Mouse (Mus musculus) MEL (cell line): ENCODE data around the gene Fgr. TPM values are rescaled to one million over a fixed set of nuclear protein-coding genes. Genes with fewer than 3 reads are reported as not detected.

Experiments used
- DNase-seq: peaks from one replicate; pipeline ENCODE4 v3.0.0; 2011; ENCODE audit warnings: low read depth, low spot score
- H3K27ac ChIP-seq: 2 replicates; pipeline ENCODE4 v1.5.1; 2012; ENCODE audit warnings: low read depth, mild to moderate bottlenecking, control low read depth, low read length, moderate library complexity; ENCODE audit not compliant: control insufficient read depth
- H3K27me3 ChIP-seq, 2 experiments: fragments of 150-350 bp in 1 of 2; sonication (generic) in 1 of 2; 2 replicates each; pipeline ENCODE4 v1.6.1; 2012; ENCODE audit warnings: low read length in 2 of 2, mild to moderate bottlenecking in 2 of 2, improper control_type of control experiment in 1 of 2, moderate library complexity in 1 of 2; ENCODE audit not compliant: insufficient read depth in 2 of 2, control insufficient read depth in 1 of 2
- H3K36me3 ChIP-seq, 2 experiments: 2 replicates each; pipeline ENCODE4 v1.6.1; 2012 to 2014; ENCODE audit warnings: low read length in 2 of 2, improper control_type of control experiment in 1 of 2, inconsistent platforms in 1 of 2, mild to moderate bottlenecking in 1 of 2; ENCODE audit not compliant: insufficient read depth in 2 of 2, control insufficient read depth in 1 of 2
- H3K4me1 ChIP-seq, 2 experiments: fragments of 150-350 bp in 1 of 2; sonication (generic) in 1 of 2; 2 replicates each; pipeline ENCODE4 v1.6.1; 2012; ENCODE audit warnings: low read length in 2 of 2, improper control_type of control experiment in 1 of 2, mild to moderate bottlenecking in 1 of 2; ENCODE audit not compliant: insufficient read depth in 2 of 2, control insufficient read depth in 1 of 2
- H3K4me3 ChIP-seq, 2 experiments: fragments of 150-350 bp in 1 of 2; sonication (generic) in 1 of 2; 2 replicates each; pipeline ENCODE4 v1.5.1; 2012; ENCODE audit warnings: low read depth in 2 of 2, low read length in 2 of 2, mild to moderate bottlenecking in 2 of 2, moderate library complexity in 2 of 2, control low read depth in 1 of 2, improper control_type of control experiment in 1 of 2; ENCODE audit not compliant: control insufficient read depth in 1 of 2, insufficient read depth in 1 of 2
- H3K79me2 ChIP-seq: 2 replicates; pipeline ENCODE4 v1.6.1; 2012; ENCODE audit warnings: mild to moderate bottlenecking, low read length, moderate library complexity; ENCODE audit not compliant: control insufficient read depth, poor library complexity, insufficient read depth
- H3K9ac ChIP-seq: 2 replicates; pipeline ENCODE4 v1.6.1; 2012; ENCODE audit warnings: low read depth, mild to moderate bottlenecking, control low read depth, low read length, moderate library complexity; ENCODE audit not compliant: control insufficient read depth, poor library complexity, severe bottlenecking
- H3K9me3 ChIP-seq: fragments of 150-350 bp; sonication (generic); replicated peaks from 2 replicates; pipeline ENCODE4 v1.6.1; 2012; ENCODE audit warnings: mild to moderate bottlenecking, low read length, improper control_type of control experiment, moderate library complexity; ENCODE audit not compliant: insufficient read depth
- CHD2 ChIP-seq: IDR thresholded peaks from 2 replicates; pipeline ENCODE4 v1.6.1; 2011; ENCODE audit warnings: low read length, improper control_type of control experiment
- E2F4 ChIP-seq: IDR thresholded peaks from 2 replicates; pipeline ENCODE4 v1.6.1; 2011; ENCODE audit warnings: low read depth, low read length, improper control_type of control experiment, borderline replicate concordance
- JUND ChIP-seq: IDR thresholded peaks from 2 replicates; pipeline ENCODE4 v1.6.1; 2011; ENCODE audit warnings: low read depth, mild to moderate bottlenecking, improper control_type of control experiment, low read length
- KAT2A ChIP-seq: conservative IDR thresholded peaks from 2 replicates; pipeline ENCODE4 v1.6.1; 2012; ENCODE audit warnings: low read depth, low read length, improper control_type of control experiment, inconsistent platforms
- MAX ChIP-seq: IDR thresholded peaks from 2 replicates; pipeline ENCODE4 v1.6.1; 2011; ENCODE audit warnings: low read length, improper control_type of control experiment
- NELFE ChIP-seq: IDR thresholded peaks from 2 replicates; pipeline ENCODE4 v1.6.1; 2011; ENCODE audit warnings: low read depth, low read length, improper control_type of control experiment
- NRF1 ChIP-seq: IDR thresholded peaks from 2 replicates; pipeline ENCODE4 v1.6.1; 2014; ENCODE audit warnings: low read depth, mild to moderate bottlenecking, inconsistent platforms, low read length, improper control_type of control experiment, moderate library complexity; ENCODE audit not compliant: poor library complexity, insufficient read depth, severe bottlenecking
- POLR2A ChIP-seq, 2 experiments: IDR thresholded peaks; 2 replicates each; pipeline ENCODE4 v1.6.1; 2011 to 2012; ENCODE audit warnings: low read length in 2 of 2, mild to moderate bottlenecking in 2 of 2, control low read depth in 1 of 2, improper control_type of control experiment in 1 of 2, low read depth in 1 of 2, moderate library complexity in 1 of 2; ENCODE audit not compliant: control insufficient read depth in 1 of 2, insufficient read depth in 1 of 2, poor library complexity in 1 of 2
- POLR2AphosphoS2 ChIP-seq: IDR thresholded peaks from 2 replicates; pipeline ENCODE4 v1.6.1; 2011; ENCODE audit warnings: low read length, improper control_type of control experiment
- POLR2AphosphoS5 ChIP-seq: IDR thresholded peaks from 2 replicates; pipeline ENCODE4 v1.6.1; 2012; ENCODE audit warnings: low read depth, borderline replicate concordance, mild to moderate bottlenecking, inconsistent platforms, low read length, moderate library complexity, mixed read lengths
- TAL1 ChIP-seq: IDR thresholded peaks from 2 replicates; pipeline ENCODE4 v1.6.1; 2012; ENCODE audit warnings: mild to moderate bottlenecking, inconsistent platforms, low read length, moderate library complexity, mixed read lengths
- UBTF ChIP-seq: IDR thresholded peaks from 2 replicates; pipeline ENCODE4 v1.6.1; 2012; ENCODE audit warnings: low read depth, mild to moderate bottlenecking, inconsistent platforms, low read length, improper control_type of control experiment, moderate library complexity, borderline replicate concordance; ENCODE audit not compliant: insufficient read depth
- USF2 ChIP-seq, 2 experiments: IDR thresholded peaks; 2 replicates each; pipeline ENCODE4 v1.6.1; 2011 to 2012; ENCODE audit warnings: improper control_type of control experiment in 2 of 2, low read length in 2 of 2, borderline replicate concordance in 1 of 2, inconsistent platforms in 1 of 2, low read depth in 1 of 2, mild to moderate bottlenecking in 1 of 2; ENCODE audit not compliant: insufficient read depth in 1 of 2
- ZC3H11A ChIP-seq: IDR thresholded peaks from 2 replicates; pipeline ENCODE4 v1.6.1; 2012; ENCODE audit warnings: low read depth, mild to moderate bottlenecking, inconsistent platforms, low read length, improper control_type of control experiment
- ZKSCAN1 ChIP-seq: IDR thresholded peaks from 2 replicates; pipeline ENCODE4 v1.6.1; 2012; ENCODE audit warnings: low read depth, mild to moderate bottlenecking, inconsistent platforms, low read length, improper control_type of control experiment, moderate library complexity
- polyA plus RNA-seq, 2 experiments: library from polyadenylated mRNA; stranded (reverse) in 1 of 2; unstranded in 1 of 2; fragments of >175 nt in 1 of 2; fragments of >200 nt in 1 of 2; gene quantifications; 2 replicates each; pipeline versions ENCODE4 v1.2.1 to v1.2.4; 2012; ENCODE audit warnings: low replicate concordance in 2 of 2, low read depth in 1 of 2; ENCODE audit not compliant: insufficient read length in 2 of 2, insufficient read depth in 1 of 2, missing spikeins in 1 of 2
- total RNA-seq: library from RNA; depleted of rRNA; stranded (reverse); fragments of 300-350 nt; gene quantifications from 2 replicates; pipeline ENCODE4 v1.2.3, GENCODE M21; 2012

Gene Fgr
- total and polyA plus RNA-seq, 3 experiments: not detected

DNA sequence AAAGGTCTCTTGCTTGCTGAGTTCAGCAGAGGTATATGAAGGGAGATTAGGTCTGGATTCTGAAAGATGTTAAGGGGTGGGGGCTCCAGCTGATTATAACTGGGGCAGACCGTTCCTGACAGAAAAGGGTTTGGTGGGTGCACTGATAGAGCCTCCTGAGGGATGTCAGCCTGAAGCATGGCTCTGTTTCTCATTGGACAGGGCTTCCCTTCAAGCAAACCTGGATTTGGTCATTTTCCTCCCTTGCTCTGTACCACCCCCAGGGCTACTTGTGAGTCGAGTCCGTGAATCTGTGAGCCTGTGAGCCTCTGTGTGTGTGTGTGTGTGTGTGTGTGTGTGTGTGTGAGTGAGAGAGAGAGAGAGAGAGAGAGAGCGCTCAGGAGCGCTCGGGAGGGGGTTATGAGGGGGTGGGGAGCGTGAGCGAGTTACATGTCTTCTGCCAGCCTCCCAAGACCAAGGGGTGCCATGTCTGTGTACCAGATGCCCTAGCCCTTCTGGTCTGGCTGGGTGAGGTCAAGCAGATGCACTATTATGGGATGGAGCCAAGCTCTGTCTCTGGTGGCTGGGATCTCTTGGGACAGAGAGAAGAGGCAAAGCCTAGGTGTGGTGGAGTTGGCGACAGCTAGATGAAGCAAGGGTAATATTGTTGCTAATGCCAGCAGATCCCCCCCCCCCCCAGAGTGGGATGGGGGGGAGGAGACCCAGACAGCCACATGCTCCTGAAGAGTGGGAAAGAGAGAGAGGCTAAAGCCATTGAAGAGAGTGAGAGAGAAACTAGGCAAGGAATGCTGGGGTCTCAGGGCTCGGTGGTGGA, 41.2 kb downstream of the Fgr start:
- Histone ChIP-seq H3K4me3 (no peak overlapping the region), H3K9ac (no peak overlapping the region), H3K4me1 (peaks cover under 1 to 9% of the 10 kb centered on the region in 2 experiments; a peak in 3 of 4 replicates), H3K36me3 (peaks cover 0 to 6% of the 10 kb centered on the region in 2 experiments; a peak in 2 of 4 replicates), H3K27ac (no peak overlapping the region), H3K9me3 (no peaks in the 10 kb centered on the region)
- DNase-seq: no peak
- TF ChIP-seq JUND (no peak), ZC3H11A (no peak), E2F4 (no peak), NELFE (no peak), ZKSCAN1 (no peak)
- TF ChIP-seq, all 39 proteins: peak for 0
- H3K27me3 ChIP-seq: no peaks in the 10 kb centered on the region
- no peaks in the 10 kb centered on the region; the same call in 1 of the 2 replicates for H3K79me2 ChIP-seq

DNA sequence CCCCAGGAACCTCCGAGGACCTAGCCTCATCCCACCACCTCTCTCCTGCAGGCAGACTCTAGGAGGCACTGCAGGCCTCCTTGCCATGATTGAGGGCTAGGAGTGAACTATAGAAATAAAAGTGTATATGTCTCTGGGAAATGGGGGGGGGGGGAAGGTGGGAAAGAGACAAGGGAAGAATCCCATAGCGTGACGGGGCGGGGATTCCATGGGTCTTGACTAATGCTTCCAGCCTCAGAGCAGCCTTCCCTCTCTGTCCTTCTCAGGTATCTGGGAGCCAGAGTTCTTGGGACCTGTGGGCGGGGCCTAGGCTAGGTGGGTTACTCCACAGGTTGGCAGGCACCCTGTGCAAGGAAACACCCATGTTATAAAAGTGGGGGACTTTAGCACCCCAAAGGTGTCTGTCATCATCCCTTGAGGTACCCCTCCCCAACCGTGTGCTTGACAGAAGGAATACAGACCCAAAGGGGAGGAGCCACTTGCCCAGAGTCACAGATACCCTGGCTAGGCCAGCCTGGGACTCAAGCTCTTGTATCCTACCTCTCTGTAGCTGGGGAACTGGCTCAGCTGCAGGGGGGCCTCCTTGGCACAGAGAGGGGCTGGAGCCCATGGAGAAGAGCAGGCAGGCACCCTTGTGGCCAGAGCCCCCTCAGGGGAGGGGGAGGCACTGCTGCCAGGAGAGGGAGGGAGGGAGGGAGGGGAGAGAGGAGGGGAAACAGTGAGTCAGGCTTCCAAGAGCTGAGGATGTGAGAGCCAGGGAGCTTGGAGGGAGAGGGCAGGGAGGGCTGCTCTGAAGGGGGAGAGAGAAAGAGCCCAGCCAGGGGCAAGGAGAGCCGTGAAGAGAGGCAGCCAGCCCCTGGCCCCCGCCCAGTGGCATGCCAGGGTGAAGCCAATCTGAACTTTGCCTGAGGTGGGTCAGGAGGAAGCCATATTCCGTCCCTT, 42.1 kb downstream of the Fgr start:
- Histone ChIP-seq H3K4me3 (no peak overlapping the region), H3K9me3 (no peaks in the 10 kb centered on the region), H3K36me3 (peaks cover 0 to 6% of the 10 kb centered on the region in 2 experiments; a peak in 2 of 4 replicates), H3K27ac (no peak overlapping the region), H3K79me2 (no peaks in the 10 kb centered on the region; the same call in 1 of the 2 replicates), H3K4me1 (peaks cover 0 to 9% of the 10 kb centered on the region in 2 experiments; a peak in 1 of 4 replicates), H3K27me3 (no peaks in the 10 kb centered on the region), H3K9ac (no peak overlapping the region)
- no peak for DNase-seq
- TF ChIP-seq CHD2: no peak
- no peak for TF ChIP-seq TAL1
- TF ChIP-seq MAX: no peak
- no peak for TF ChIP-seq ZC3H11A
- TF ChIP-seq NRF1: no peak
- no peak for TF ChIP-seq POLR2AphosphoS5
- TF ChIP-seq KAT2A: no peak
- no peak for TF ChIP-seq UBTF
- no peak for TF ChIP-seq USF2 (IDR thresholded peaks at IDR 0.05; ENCODE audit: borderline replicate concordance in 1 of 2, insufficient read depth in 1 of 2, low read depth in 1 of 2, low read length in 2 of 2)
- TF ChIP-seq POLR2AphosphoS2: no peak
- TF ChIP-seq POLR2A (IDR thresholded peaks at IDR 0.05; ENCODE audit: control insufficient read depth in 1 of 2, insufficient read depth in 1 of 2, low read depth in 1 of 2, low read length in 2 of 2, poor library complexity in 1 of 2): no peak
